In genomic region chr15:70425566-70425965, GRCm38 (mm10) we compare ENCODE assay signal across 26 mouse cellular contexts.
DNase-seq lines count a peak whose midpoint lies in the region; ATAC-seq and TF ChIP-seq lines count a peak whose summit lies in the region.
"Had no signal": no experiment of that assay in that cellular context is flagged by ENCODE, and none has a peak within 500 bp of the region (broad histone marks: within the 10 kb centered on the region; RNA-seq: fewer than 3 reads in every experiment).

No protein-coding gene starts in this region.

- intact Hi-C loops in left cerebral cortex, postnatal 10 days (cut with DNase I): no loop called here

- no peaks in the 10 kb centered on the region for H3K36me3 ChIP-seq in embryonic facial prominence, embryonic 14.5 days (ENCODE audit: control insufficient read depth, insufficient read depth, low read length)
- no peaks in the 10 kb centered on the region for H3K36me3 ChIP-seq in embryonic facial prominence, embryonic 10.5 days (replicated peaks)
- no peaks in the 10 kb centered on the region for H3K36me3 ChIP-seq in limb, embryonic 14.5 days (ENCODE audit: control insufficient read depth, insufficient read depth, low read length)
- no peaks in the 10 kb centered on the region for H3K36me3 ChIP-seq in limb, embryonic 10.5 days
- H3K36me3 ChIP-seq: embryonic facial prominence, embryonic 12.5 days; heart, embryonic 13.5 days; hindbrain, embryonic 15.5 days; intestine, embryonic 15.5 days had no signal

- peak; percentile 5 to 12 for DNase-seq in cerebellum, postnatal 10 days
- no peak for DNase-seq in cerebellum, postnatal 4 days (ENCODE audit: low spot score in 2 of 2)
- peak; percentile 9 for DNase-seq in embryonic facial prominence, embryonic 14.5 days (ENCODE audit: low spot score)
- no peak for DNase-seq in embryonic facial prominence, embryonic 10.5 days (ENCODE audit: low spot score)
- DNase-seq in limb, embryonic 14.5 days (ENCODE audit: low spot score): peak; percentile 29
- no peak for DNase-seq in limb, embryonic 10.5 days (ENCODE audit: low spot score)
- peak; percentile 14 for DNase-seq in brain, embryonic 14.5 days (ENCODE audit: low read depth)
- no peak for DNase-seq in left cerebral cortex, postnatal 10 days (ENCODE audit: extremely low spot score in 1 of 2, low spot score in 2 of 2)
- DNase-seq: adrenal gland, adult 2 months; adrenal gland, postnatal 25 days; cerebellum, adult 18-20 months; cerebellum, adult 9-10 months; cerebellum, postnatal 25 days; forebrain, postnatal 0 days; gastrocnemius, postnatal 25 days; heart, adult 18-20 months; heart, postnatal 14 days; heart, postnatal 4 days; kidney, adult 11 months; kidney, adult 8-10 months had no signal

- TF ChIP-seq CTCF in brain, embryonic 14.5 days (IDR thresholded peaks at IDR 0.05; ENCODE audit: borderline replicate concordance, extremely low read depth, insufficient read depth, insufficient read length): no peak

- no peaks in the 10 kb centered on the region for H3K4me1 ChIP-seq in embryonic facial prominence, embryonic 14.5 days (ENCODE audit: control insufficient read depth, insufficient read depth, low read length)
- no peaks in the 10 kb centered on the region for H3K4me1 ChIP-seq in embryonic facial prominence, embryonic 10.5 days
- H3K4me1 ChIP-seq in limb, embryonic 14.5 days (ENCODE audit: control insufficient read depth, insufficient read depth, low read length): no peaks in the 10 kb centered on the region
- no peaks in the 10 kb centered on the region for H3K4me1 ChIP-seq in limb, embryonic 10.5 days
- H3K4me1 ChIP-seq: embryonic facial prominence, embryonic 12.5 days; forebrain, embryonic 13.5 days; heart, embryonic 13.5 days; hindbrain, embryonic 15.5 days; intestine, embryonic 15.5 days had no signal

- no peaks in the 10 kb centered on the region for H3K27me3 ChIP-seq in embryonic facial prominence, embryonic 14.5 days (replicated peaks; ENCODE audit: control insufficient read depth, insufficient read depth, low read length)
- H3K27me3 ChIP-seq in embryonic facial prominence, embryonic 10.5 days (replicated peaks; ENCODE audit: low read depth, poor library complexity, severe bottlenecking): no peaks in the 10 kb centered on the region
- H3K27me3 ChIP-seq in limb, embryonic 14.5 days (ENCODE audit: control insufficient read depth, insufficient read depth, low read length): no peaks in the 10 kb centered on the region
- no peaks in the 10 kb centered on the region for H3K27me3 ChIP-seq in limb, embryonic 10.5 days (ENCODE audit: low read depth, poor library complexity, severe bottlenecking)
- H3K27me3 ChIP-seq: embryonic facial prominence, embryonic 12.5 days; forebrain, embryonic 13.5 days; heart, embryonic 13.5 days; hindbrain, embryonic 15.5 days; intestine, embryonic 15.5 days had no signal

- no peak overlapping the region for H3K9ac ChIP-seq in embryonic facial prominence, embryonic 14.5 days (ENCODE audit: low read depth, low read length)
- no peak overlapping the region for H3K9ac ChIP-seq in limb, embryonic 14.5 days (ENCODE audit: low read depth, low read length, severe bottlenecking)
- H3K9ac ChIP-seq: embryonic facial prominence, embryonic 12.5 days; forebrain, embryonic 13.5 days; forebrain, postnatal 0 days; heart, embryonic 13.5 days; hindbrain, embryonic 15.5 days; intestine, embryonic 15.5 days had no signal

- no peak overlapping the region for H3K4me2 ChIP-seq in embryonic facial prominence, embryonic 14.5 days (ENCODE audit: low read depth, low read length)
- no peak overlapping the region for H3K4me2 ChIP-seq in limb, embryonic 14.5 days (replicated peaks; ENCODE audit: low read depth, low read length, severe bottlenecking)
- H3K4me2 ChIP-seq: embryonic facial prominence, embryonic 12.5 days; forebrain, embryonic 13.5 days; heart, embryonic 13.5 days; hindbrain, embryonic 15.5 days; intestine, embryonic 15.5 days had no signal

- 69% methylated on average over 1 of the region's 1 CpGs for WGBS in embryonic facial prominence, embryonic 14.5 days
- 90% methylated on average over 1 of the region's 1 CpGs for WGBS in embryonic facial prominence, embryonic 10.5 days
- 69% methylated on average over 1 of the region's 1 CpGs for WGBS in limb, embryonic 14.5 days
- WGBS in limb, embryonic 10.5 days: 83% methylated on average over 1 of the region's 1 CpGs

- no peak overlapping the region for H3K4me3 ChIP-seq in embryonic facial prominence, embryonic 14.5 days (ENCODE audit: low read depth, low read length)
- no peak overlapping the region for H3K4me3 ChIP-seq in embryonic facial prominence, embryonic 10.5 days
- H3K4me3 ChIP-seq in limb, embryonic 14.5 days (replicated peaks; ENCODE audit: low read length): no peak overlapping the region
- H3K4me3 ChIP-seq in limb, embryonic 10.5 days: no peak overlapping the region
- H3K4me3 ChIP-seq: embryonic facial prominence, embryonic 12.5 days; erythroblast, embryonic 14.5 days; forebrain, embryonic 13.5 days; heart, embryonic 13.5 days; hindbrain, embryonic 15.5 days; intestine, embryonic 15.5 days had no signal

- no peak for TF ChIP-seq POLR2A in limb, embryonic 14.5 days (IDR thresholded peaks at IDR 0.05; ENCODE audit: borderline replicate concordance, extremely low read depth, insufficient read depth, insufficient read length)
- no peak for TF ChIP-seq POLR2A in brain, embryonic 14.5 days (IDR thresholded peaks at IDR 0.05; ENCODE audit: borderline replicate concordance, extremely low read depth, insufficient read depth, insufficient read length, poor library complexity, severe bottlenecking)

- no peak overlapping the region for H3K27ac ChIP-seq in embryonic facial prominence, embryonic 14.5 days (replicated peaks; ENCODE audit: low read depth, low read length)
- H3K27ac ChIP-seq in embryonic facial prominence, embryonic 10.5 days (replicated peaks): no peak overlapping the region
- no peak overlapping the region for H3K27ac ChIP-seq in limb, embryonic 14.5 days (replicated peaks; ENCODE audit: low read depth, low read length)
- H3K27ac ChIP-seq in limb, embryonic 10.5 days: no peak overlapping the region
- H3K27ac ChIP-seq: embryonic facial prominence, embryonic 12.5 days; forebrain, embryonic 13.5 days; heart, embryonic 13.5 days; hindbrain, embryonic 15.5 days; intestine, embryonic 15.5 days had no signal

- no peaks in the 10 kb centered on the region for H3K9me3 ChIP-seq in embryonic facial prominence, embryonic 14.5 days (ENCODE audit: control insufficient read depth, low read length)
- no peaks in the 10 kb centered on the region for H3K9me3 ChIP-seq in embryonic facial prominence, embryonic 10.5 days
- H3K9me3 ChIP-seq in limb, embryonic 14.5 days (ENCODE audit: control insufficient read depth, low read length): no peaks in the 10 kb centered on the region
- H3K9me3 ChIP-seq in limb, embryonic 10.5 days (replicated peaks): no peaks in the 10 kb centered on the region
- H3K9me3 ChIP-seq: embryonic facial prominence, embryonic 12.5 days; forebrain, embryonic 13.5 days; heart, embryonic 13.5 days; hindbrain, embryonic 15.5 days; intestine, embryonic 15.5 days had no signal

- no peak for ATAC-seq in embryonic facial prominence, embryonic 14.5 days (ENCODE audit: low read depth)
- ATAC-seq in limb, embryonic 14.5 days (ENCODE audit: low FRiP score, low read depth): no peak
- ATAC-seq: forebrain, embryonic 13.5 days; forebrain, postnatal 0 days; intestine, embryonic 15.5 days had no signal

Comparison
In these comparisons a context has a peak if more than half of its experiments do, and no peak if none do; other contexts are left out.
1. DNase-seq: peak in cerebellum, postnatal 10 days (2 of 2), embryonic facial prominence, embryonic 14.5 days (single experiment), limb, embryonic 14.5 days (single experiment) and brain, embryonic 14.5 days (single experiment); none in cerebellum, postnatal 4 days (0 of 2), embryonic facial prominence, embryonic 10.5 days (single experiment), limb, embryonic 10.5 days (single experiment) and left cerebral cortex, postnatal 10 days (0 of 2).